Mouse (Mus musculus) G1E (cell line): ENCODE data around the gene Cpne6.

Source experiments
- CTCF ChIP-seq: IDR thresholded peaks from 2 replicates; pipeline ENCODE4 v1.5.1; 2012; ENCODE audit warnings: low read depth, low read length, inconsistent platforms, mixed read lengths
- GATA1 ChIP-seq: IDR thresholded peaks from 2 replicates; pipeline ENCODE4 v1.6.1; 2012; ENCODE audit warnings: borderline replicate concordance, low read length, inconsistent platforms, mixed read lengths
- POLR2AphosphoS5 ChIP-seq: IDR thresholded peaks from 2 replicates; pipeline ENCODE4 v1.6.1; 2012; ENCODE audit warnings: low read depth, low read length, inconsistent platforms; ENCODE audit not compliant: insufficient replicate concordance
- TAL1 ChIP-seq: conservative IDR thresholded peaks from 2 replicates; pipeline ENCODE4 v1.6.1; 2012; ENCODE audit warnings: low read depth, low read length, inconsistent platforms, mixed read lengths

- TF ChIP-seq TAL1 (no peak), CTCF (no peak), GATA1 (no peak), POLR2AphosphoS5 (no peak)
Measured at GRCm38 (mm10) chr14:55524062-55524461, 13.8 kb downstream of the Cpne6 start.
